Mouse (Mus musculus): ENCODE measurements around the gene Stat6. TPM values are rescaled to one million over a fixed set of nuclear protein-coding genes. Genes with fewer than 3 reads are reported as not detected.
"Not testable (repeated sequence)": the region's sequence is repeated elsewhere in the genome, so short reads cannot be mapped to it uniquely, and the experiment has no call there.

Stat6 gene
- polyA plus RNA-seq, 1 experiment from 2014 or later: 8.8 TPM

DNA sequence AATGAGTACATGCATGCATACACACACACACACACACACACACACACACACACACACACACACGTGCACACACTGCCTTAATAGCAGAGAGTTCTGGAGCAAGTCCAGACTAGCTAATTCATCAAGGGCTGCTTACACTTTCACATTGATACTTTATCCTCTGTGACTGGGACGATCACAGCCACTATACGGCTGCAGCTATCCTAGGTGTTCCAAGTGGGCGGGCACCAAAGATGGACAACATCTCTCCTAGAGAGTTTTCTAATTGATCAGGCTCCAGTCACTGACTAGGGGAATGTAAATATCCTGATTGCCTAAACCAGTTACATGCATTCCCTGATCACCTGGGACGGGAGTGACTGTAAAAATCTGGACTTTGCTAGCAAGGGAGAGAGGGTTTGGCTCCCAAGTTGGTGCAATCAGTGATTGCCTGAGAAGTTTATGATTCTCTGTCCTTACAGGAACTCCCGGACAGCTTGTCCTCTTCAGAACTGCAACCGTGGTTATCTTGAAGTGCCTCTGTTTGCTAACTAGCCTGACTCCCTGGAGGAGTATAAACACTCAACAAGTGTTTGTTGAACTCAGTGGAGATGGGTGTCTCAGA is 10.0 kb upstream of the Stat6 start:
- Histone ChIP-seq H3K27ac (no peak overlapping the region), H3K4me3 (no peak overlapping the region), H3K4me2 (replicated peaks) (no peak overlapping the region), H3K27me3 (no peaks in the 10 kb centered on the region), H3K4me1 (no peaks in the 10 kb centered on the region), H3K36me3 (no peaks in the 10 kb centered on the region), H3K9me3 (replicated peaks) (no peaks in the 10 kb centered on the region), H3K9ac (no peak overlapping the region)
- ATAC-seq (ENCODE audit: low FRiP score): no peak
- 80% methylated on average over 7 of the region's 7 CpGs for WGBS

DNA sequence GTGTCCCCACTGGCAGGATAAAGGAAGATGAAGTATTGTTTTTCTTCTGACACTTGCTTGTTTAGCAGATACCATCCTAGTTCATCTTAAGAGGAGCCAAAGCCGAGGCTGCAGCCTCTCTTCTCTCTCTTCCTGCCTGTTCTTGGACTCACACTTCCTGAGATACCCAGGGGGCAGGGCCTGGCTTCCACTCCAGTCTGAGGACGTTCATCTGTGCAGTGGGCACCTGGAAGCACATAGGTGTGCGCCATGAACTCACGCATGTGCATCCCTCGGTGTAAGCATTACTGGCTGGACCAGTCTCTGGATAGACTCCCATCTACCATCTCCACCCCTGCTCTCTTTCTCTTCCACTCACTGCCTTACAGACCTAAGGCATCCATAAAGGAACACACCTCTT is 2.4 kb upstream of the Stat6 start:
- Histone ChIP-seq H3K4me2 (replicated peaks) (no peak overlapping the region), H3K27ac (no peak overlapping the region), H3K9me3 (replicated peaks) (no peaks in the 10 kb centered on the region), H3K36me3 (no peaks in the 10 kb centered on the region), H3K27me3 (peaks cover 49% of the 10 kb centered on the region), H3K4me1 (peaks cover 20% of the 10 kb centered on the region), H3K4me3 (no peak overlapping the region), H3K9ac (no peak overlapping the region)
- 76% methylated on average over 5 of the region's 5 CpGs for WGBS
- no peak for ATAC-seq (ENCODE audit: low FRiP score)

DNA sequence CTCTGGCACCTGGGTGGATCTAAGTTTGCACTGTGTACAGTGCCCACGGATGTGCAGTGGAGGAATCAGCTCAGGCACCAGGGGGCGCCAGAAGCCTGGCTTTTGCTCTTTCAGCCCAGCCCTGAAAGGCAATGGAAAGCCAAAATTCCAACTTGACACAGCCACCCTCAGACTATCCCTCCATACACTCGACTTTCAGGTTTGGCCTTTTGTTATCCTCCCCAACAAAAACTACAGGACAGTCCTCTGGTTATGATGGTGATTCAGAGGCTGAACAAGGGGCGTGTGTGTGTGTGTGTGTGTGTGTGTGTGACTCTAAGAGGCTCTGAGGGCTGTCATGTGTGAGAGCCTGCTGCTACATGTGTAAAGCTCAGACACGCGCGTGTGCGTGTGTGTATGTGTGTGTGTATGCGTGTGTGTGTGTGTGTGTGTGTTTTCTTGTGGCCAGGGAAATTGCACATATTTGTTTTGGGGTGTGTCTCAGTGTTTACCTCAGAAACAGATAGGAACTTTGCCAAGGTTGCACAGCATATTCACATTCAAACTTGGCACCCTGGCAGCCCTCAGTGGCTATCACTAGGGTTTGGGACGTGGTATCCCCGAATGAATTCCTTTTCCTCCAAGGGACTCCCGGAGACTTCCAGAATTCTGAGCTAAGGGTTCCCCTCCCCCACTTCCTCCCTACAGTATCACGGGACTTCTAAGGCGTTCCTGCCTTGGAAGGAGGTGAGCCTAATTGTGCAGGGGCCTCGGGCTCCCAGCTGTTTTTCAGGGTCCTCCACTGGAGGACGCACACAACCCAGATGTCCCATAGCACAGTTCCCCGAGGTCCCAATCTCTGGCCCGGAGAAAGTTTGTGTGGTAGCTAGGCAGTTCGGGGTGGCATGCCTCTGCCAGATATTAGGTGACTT is 670 bp upstream of the Stat6 start:
- Histone ChIP-seq H3K9ac (no peak overlapping the region), H3K4me1 (peaks cover 20% of the 10 kb centered on the region), H3K4me2 (replicated peaks) (peak overlapping the region; percentile 56), H3K27ac (peak overlapping the region; percentile 62), H3K27me3 (peaks cover 49% of the 10 kb centered on the region), H3K4me3 (peak overlapping the region; percentile 32), H3K9me3 (replicated peaks) (no peaks in the 10 kb centered on the region), H3K36me3 (no peaks in the 10 kb centered on the region)
- ATAC-seq (ENCODE audit: low FRiP score): peak; percentile 57; the same call in 1 of the 2 replicates
- WGBS: 9% methylated on average over 19 of the region's 19 CpGs

DNA sequence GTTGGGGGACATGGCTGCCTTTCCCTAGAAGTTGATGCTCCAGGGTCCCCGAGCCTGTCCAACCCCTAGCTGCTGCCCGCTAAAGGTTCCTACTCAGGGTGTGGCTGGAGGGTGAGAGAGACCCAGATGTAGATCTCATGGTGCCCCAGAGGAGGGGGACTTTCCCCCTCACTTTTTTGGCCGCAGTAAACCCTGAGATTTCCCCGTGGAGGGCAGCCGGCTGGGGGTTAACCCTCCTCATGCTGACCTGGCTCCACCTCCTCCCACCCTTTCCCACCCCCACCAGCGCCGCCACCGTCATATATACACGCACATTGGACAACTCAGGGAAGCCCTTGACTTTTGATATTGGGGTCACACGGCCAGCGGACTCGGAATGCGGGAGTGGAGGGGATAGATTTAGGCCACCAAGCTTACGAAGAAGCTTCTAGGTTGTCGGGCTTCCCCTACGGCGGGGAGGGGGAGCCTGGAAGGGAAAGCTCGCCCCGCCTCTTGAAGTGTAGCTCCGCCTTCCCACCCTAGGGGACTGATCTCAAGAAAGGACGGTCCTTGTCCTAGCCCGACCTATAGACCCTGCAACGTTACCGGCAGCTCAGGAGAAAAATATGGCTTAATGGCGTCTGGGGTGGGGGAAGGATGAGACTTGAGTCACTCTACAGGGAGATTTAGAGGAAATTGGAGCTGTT is 910 bp downstream of the Stat6 start:
- under 1% methylated on average over 25 of the region's 25 CpGs for WGBS
- Histone ChIP-seq H3K4me3 (peak overlapping the region; percentile 32), H3K27ac (no peak overlapping the region), H3K9me3 (replicated peaks) (no peaks in the 10 kb centered on the region), H3K27me3 (peaks cover 49% of the 10 kb centered on the region), H3K4me2 (replicated peaks) (peak overlapping the region; percentile 56), H3K4me1 (peaks cover 20% of the 10 kb centered on the region), H3K9ac (peak overlapping the region; percentile 66), H3K36me3 (no peaks in the 10 kb centered on the region)
- peak; percentile 15; the same call in 1 of the 2 replicates for ATAC-seq (ENCODE audit: low FRiP score)

DNA sequence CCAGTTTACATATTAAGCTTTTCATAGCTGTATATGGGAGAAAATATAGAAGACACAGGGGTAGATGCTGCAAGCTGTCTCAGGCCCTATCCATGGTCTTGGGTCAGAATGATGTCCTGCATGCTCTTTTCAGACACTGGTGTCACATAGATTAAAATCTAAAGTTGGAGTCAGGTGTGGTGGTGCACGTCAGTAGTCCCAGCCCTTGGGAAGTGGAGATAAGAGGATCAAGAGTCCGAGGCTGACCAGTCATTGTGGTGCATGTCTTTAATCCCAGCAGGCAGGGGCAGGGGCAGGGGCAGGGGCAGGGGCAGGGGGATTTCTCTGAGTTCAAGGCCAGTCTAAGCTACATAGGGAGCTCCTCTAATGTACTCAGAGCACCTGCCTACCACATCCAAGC is 3.0 kb downstream of the Stat6 start:
- no peak overlapping the region for H3K27ac ChIP-seq
- H3K4me2 ChIP-seq (replicated peaks): no peak overlapping the region
- no peak for ATAC-seq (ENCODE audit: low FRiP score)
- H3K36me3 ChIP-seq: no peaks in the 10 kb centered on the region
- no peak overlapping the region for H3K4me3 ChIP-seq
- no peaks in the 10 kb centered on the region for H3K9me3 ChIP-seq (replicated peaks)
- peaks cover 20% of the 10 kb centered on the region for H3K4me1 ChIP-seq
- H3K27me3 ChIP-seq: peaks cover 39% of the 10 kb centered on the region
- no peak overlapping the region for H3K9ac ChIP-seq
- WGBS: 55% methylated on average over 2 of the region's 2 CpGs

DNA sequence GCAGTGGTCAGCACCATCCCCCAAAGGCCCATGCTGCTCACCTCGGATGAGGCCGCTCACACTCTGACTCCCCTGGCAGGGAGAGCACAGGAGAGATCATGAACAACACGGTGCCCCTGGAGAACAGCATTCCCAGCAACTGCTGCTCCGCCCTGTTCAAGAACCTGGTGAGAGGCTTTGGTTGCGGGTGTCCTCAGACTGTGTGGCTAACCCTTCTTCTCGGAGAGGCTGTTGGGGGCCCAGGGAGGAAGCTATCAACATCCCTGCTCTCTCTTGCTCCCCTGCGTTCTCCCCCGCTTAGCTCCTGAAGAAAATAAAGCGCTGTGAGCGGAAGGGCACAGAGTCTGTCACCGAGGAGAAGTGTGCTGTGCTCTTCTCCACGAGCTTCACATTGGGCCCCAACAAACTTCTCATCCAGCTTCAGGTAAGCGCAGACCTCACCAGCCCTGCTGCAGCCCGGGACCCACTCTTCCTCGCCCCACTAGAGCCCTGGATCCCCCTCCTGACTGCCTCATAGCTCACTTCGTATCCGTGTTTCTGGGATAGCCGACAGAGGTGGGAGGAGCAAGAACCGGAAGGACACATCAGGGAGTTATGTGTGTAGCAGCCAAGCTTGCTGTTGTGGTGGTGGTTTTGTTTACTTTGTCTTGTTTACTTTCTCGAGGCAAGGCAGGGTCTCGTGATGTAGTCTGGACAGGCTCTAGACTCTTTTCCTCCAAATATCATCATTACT is 10.3 kb downstream of the Stat6 start:
- WGBS: 54% methylated on average over 21 of the region's 21 CpGs
- ATAC-seq (ENCODE audit: low FRiP score): no peak
- no peak overlapping the region for H3K9ac ChIP-seq
- H3K27me3 ChIP-seq: peaks cover 2% of the 10 kb centered on the region; the same call in 1 of the 2 replicates
- H3K9me3 ChIP-seq (replicated peaks): no peaks in the 10 kb centered on the region
- H3K4me2 ChIP-seq (replicated peaks): peak overlapping the region; percentile 14; the same call in 1 of the 2 replicates
- no peak overlapping the region for H3K4me3 ChIP-seq
- H3K36me3 ChIP-seq: no peaks in the 10 kb centered on the region
- H3K27ac ChIP-seq: no peak overlapping the region
- H3K4me1 ChIP-seq: no peaks in the 10 kb centered on the region

DNA sequence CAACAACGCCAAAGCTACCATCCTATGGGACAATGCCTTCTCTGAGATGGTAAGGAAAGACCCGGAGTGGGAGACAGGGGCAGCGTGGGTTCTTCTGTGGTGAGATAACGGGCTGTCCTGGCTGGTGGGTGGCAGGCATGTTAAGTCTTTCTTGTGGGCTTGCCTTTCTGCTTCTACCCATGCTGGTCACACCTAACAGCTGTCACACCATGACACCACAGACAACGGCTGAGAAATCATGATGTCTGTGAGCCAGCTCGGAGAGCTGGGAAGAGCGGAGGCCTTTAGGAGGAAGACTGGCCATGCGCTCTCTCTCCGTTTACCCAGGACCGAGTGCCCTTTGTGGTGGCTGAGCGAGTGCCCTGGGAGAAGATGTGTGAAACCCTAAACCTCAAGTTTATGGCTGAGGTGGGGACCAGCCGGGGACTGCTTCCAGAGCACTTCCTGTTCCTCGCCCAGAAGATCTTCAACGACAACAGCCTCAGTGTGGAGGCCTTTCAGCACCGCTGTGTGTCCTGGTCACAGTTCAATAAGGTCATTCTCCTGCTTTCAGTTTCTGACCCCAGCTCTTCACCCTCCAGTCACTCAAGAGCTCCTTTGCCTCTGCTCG is 12.3 kb downstream of the Stat6 start:
- Histone ChIP-seq H3K36me3 (no peaks in the 10 kb centered on the region), H3K27ac (no peak overlapping the region), H3K4me1 (no peaks in the 10 kb centered on the region), H3K9ac (no peak overlapping the region), H3K4me2 (replicated peaks) (no peak overlapping the region), H3K4me3 (no peak overlapping the region), H3K27me3 (peaks cover 12% of the 10 kb centered on the region), H3K9me3 (replicated peaks) (no peaks in the 10 kb centered on the region)
- 67% methylated on average over 16 of the region's 16 CpGs for WGBS
- no peak for ATAC-seq (ENCODE audit: low FRiP score)

DNA sequence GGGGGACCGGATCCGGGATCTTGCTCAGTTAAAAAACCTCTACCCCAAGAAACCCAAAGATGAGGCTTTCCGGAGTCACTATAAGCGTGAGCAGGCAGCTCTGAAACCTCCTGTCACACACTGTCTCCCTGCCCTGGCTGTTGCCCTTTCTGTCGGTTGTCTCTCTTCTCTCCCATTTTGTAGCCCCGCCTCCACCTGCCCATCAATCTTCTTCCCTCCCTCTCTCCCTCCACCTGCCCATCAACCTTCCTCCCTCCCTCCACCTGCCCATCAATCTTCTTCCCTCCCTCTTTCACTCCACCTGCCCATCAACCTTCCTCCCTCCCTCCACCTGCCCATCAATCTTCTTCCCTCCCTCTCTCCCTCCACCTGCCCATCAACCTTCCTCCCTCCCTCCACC is 14.8 kb downstream of the Stat6 start:
- not testable (repeated sequence) for H3K9ac ChIP-seq
- H3K4me1 ChIP-seq: peaks cover 14% of the 10 kb centered on the region
- WGBS: 51% methylated on average over 6 of the region's 6 CpGs

DNA sequence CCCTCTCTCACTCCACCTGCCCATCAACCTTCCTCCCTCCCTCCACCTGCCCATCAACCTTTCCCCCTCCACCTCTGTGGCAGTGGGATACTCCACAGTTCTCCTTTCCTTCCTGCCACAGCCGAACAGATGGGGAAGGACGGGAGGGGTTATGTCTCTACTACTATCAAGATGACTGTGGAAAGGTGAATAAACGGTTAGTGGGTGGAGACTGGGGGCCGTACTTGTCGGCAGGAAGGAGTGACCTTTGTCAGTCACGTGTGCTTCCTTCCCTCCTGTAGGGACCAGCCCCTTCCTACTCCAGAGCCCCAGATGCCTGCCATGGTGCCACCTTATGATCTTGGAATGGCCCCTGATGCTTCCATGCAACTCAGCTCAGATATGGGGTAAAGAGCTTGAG is 15.3 kb downstream of the Stat6 start:
- Histone ChIP-seq H3K27me3 (peaks cover 41% of the 10 kb centered on the region), H3K4me3 (no peak overlapping the region), H3K36me3 (no peaks in the 10 kb centered on the region), H3K9ac (no peak overlapping the region), H3K27ac (no peak overlapping the region), H3K4me1 (peaks cover 16% of the 10 kb centered on the region), H3K9me3 (replicated peaks) (no peaks in the 10 kb centered on the region), H3K4me2 (replicated peaks) (no peak overlapping the region)
- 21% methylated on average over 6 of the region's 6 CpGs for WGBS
- no peak for ATAC-seq (ENCODE audit: low FRiP score)

More for the DNA sequence above, 14.8 kb downstream of the Stat6 start:
- not testable (repeated sequence) for H3K27ac ChIP-seq; H3K4me3 ChIP-seq; H3K9me3 ChIP-seq (replicated peaks); H3K4me2 ChIP-seq (replicated peaks); H3K36me3 ChIP-seq; ATAC-seq (ENCODE audit: low FRiP score)
- peaks cover 37% of the 10 kb centered on the region for H3K27me3 ChIP-seq

DNA sequence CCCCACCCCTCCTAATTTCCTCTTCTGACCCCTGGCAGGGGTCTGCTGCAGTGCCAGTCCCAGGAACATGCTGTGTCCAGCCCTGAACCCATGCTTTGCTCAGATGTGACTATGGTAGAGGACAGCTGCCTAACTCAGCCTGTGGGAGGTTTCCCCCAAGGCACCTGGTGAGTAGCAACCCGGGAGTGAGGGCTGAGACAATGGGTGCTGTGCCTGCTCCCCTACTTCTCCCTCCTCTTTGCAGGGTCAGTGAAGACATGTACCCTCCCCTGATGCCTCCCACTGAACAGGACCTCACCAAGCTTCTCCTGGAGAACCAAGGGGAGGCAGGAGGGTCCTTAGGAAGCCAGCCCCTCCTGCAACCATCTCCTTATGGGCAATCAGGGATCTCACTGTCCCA is 16.8 kb downstream of the Stat6 start:
- H3K27me3 ChIP-seq: peaks cover 56% of the 10 kb centered on the region
- H3K4me2 ChIP-seq (replicated peaks): no peak overlapping the region
- H3K9ac ChIP-seq: no peak overlapping the region
- no peaks in the 10 kb centered on the region for H3K36me3 ChIP-seq
- H3K4me1 ChIP-seq: peaks cover 28% of the 10 kb centered on the region
- H3K9me3 ChIP-seq (replicated peaks): no peaks in the 10 kb centered on the region
- H3K4me3 ChIP-seq: no peak overlapping the region
- ATAC-seq (ENCODE audit: low FRiP score): no peak
- no peak overlapping the region for H3K27ac ChIP-seq
- 67% methylated on average over 1 of the region's 1 CpGs for WGBS

DNA sequence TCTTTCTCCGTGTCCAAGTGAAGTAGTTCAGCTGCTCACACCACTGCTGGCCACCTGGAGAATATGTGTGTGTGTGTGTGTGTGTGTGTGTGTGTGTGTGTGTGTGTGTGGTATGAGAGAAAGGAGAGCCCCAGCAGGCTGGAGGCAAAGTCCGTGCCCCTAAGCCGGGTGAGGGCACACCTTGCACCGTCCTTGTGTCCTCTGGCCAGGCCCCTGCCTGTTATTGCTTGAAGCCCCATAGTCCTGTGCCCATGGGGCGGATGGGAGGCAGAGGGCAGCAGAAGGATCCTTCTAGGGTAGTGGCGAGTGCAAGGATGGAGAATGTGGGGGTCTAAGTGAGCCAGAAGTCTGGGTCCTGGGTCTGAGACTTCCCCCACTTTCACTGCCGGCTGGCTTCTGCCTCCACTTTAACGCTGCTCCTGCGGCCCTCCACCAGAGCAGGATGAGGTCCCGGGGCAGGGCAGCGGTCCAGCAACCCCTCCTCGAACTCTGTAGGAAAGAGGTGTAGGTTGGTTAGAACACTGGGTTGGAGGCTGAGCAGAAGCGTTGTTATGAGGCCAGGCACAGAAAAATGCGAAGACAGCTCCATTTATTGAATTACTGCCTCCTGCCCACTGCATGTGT is 18.6 kb downstream of the Stat6 start:
- no peaks in the 10 kb centered on the region for H3K36me3 ChIP-seq
- no peaks in the 10 kb centered on the region for H3K9me3 ChIP-seq (replicated peaks)
- WGBS: 21% methylated on average over 14 of the region's 14 CpGs
- no peak for ATAC-seq (ENCODE audit: low FRiP score)
- peaks cover 46% of the 10 kb centered on the region for H3K4me1 ChIP-seq
- peak overlapping the region; percentile 36 for H3K4me2 ChIP-seq (replicated peaks)
- no peak overlapping the region; the same call in 1 of the 2 replicates for H3K4me3 ChIP-seq
- no peak overlapping the region for H3K9ac ChIP-seq
- H3K27me3 ChIP-seq: peaks cover 74% of the 10 kb centered on the region
- H3K27ac ChIP-seq: no peak overlapping the region
